8 mouse cellular contexts compared by ENCODE assay signal in genomic region chr6:59208685-59209298, GRCm38 (mm10). TPM values are rescaled to one million over a fixed set of nuclear protein-coding genes. Genes with fewer than 3 reads are reported as not detected.
A peak's percentile ranks its signal among the peaks of the same experiment; 100 is the strongest.
DNase-seq lines count a peak whose midpoint lies in the region; ATAC-seq lines count a peak whose summit lies in the region.

Tigd2 (plus strand) TSS chr6:59208870.

- H3K27ac ChIP-seq in hindbrain, embryonic 12.5 days: peak within 1 kb of the TSS; percentile 69

- H3K36me3 ChIP-seq in hindbrain, embryonic 12.5 days: 0 out of 2 replicates have a peak, but pooled peaks cover 2% of the 10 kb centered on the region

- H3K4me2 ChIP-seq in hindbrain, embryonic 12.5 days (replicated peaks): peak within 1 kb of the TSS; percentile 56

- no peaks in the 10 kb centered on the region for H3K9me3 ChIP-seq in hindbrain, embryonic 12.5 days (replicated peaks)

- no peaks in the 10 kb centered on the region for H3K27me3 ChIP-seq in hindbrain, embryonic 12.5 days

- ATAC-seq in hindbrain, embryonic 12.5 days (ENCODE audit: low FRiP score): peak; percentile 98

- WGBS in hindbrain, embryonic 12.5 days: 1% methylated on average over 62 of the region's 62 CpGs

- H3K4me1 ChIP-seq in hindbrain, embryonic 12.5 days: peaks cover 3% of the 10 kb centered on the region

- DNase-seq in MN1 (ENCODE audit: low spot score): peak; percentile 72
- DNase-seq in cerebellum, adult 9-10 months: peak; percentile 92
- peak; percentile 75 to 94 for DNase-seq in frontal cortex, adult 2 months (ENCODE audit: extremely low spot score in 1 of 2, low spot score in 1 of 2)
- DNase-seq in layer of hippocampus, postnatal 14 days (ENCODE audit: low spot score in 2 of 2): peak; percentile 90 to 93
- DNase-seq in lung, postnatal 14 days: peak; percentile 96
- DNase-seq in retina, adult 2 months (ENCODE audit: low read depth, low spot score): peak; percentile 86
- peak; percentile 94 to 95 for DNase-seq in thymus, postnatal 36 days

- peak within 1 kb of the TSS; percentile 62 for H3K4me3 ChIP-seq in hindbrain, embryonic 12.5 days

- H3K9ac ChIP-seq in hindbrain, embryonic 12.5 days: peak within 1 kb of the TSS; percentile 83

RNA-seq across cellular contexts. Expression of gene Tigd2, which starts in this region (rescaled TPM):
- 5.0 and 5.4 TPM in 2 replicates for polyA plus RNA-seq in frontal cortex, adult 2 months (2012; rRNA removed)
- polyA plus RNA-seq in hindbrain, embryonic 12.5 days (2016; fragmentation: Nextera tagmentation; extraction: Ambion mirVana): 9.4 and 10.1 TPM in 2 replicates
- total RNA-seq in layer of hippocampus, postnatal 14 days (2021): 10 to 100 TPM; 16.3 to 17.0 TPM

Comparison
In these comparisons a context has a peak if more than half of its experiments do, and no peak if none do; other contexts are left out.
1. Peak in every context shown above with its lines: DNase-seq, ATAC-seq, H3K4me3 ChIP-seq and H3K27ac ChIP-seq.